Mouse (Mus musculus): ENCODE results near the gene Slc16a5.
A peak's percentile ranks its signal among the peaks of the same experiment; 100 is the strongest.

- no peak for TF ChIP-seq CTCF (conservative IDR thresholded peaks at IDR 0.05; ENCODE audit: insufficient read depth, insufficient read length, low read depth, low read length)
- TF ChIP-seq POLR2A (IDR thresholded peaks at IDR 0.05; ENCODE audit: low read depth, low read length): peak; percentile 27
Observed at GRCm38 (mm10) chr11:115475025-115475757, 12.9 kb downstream of the Slc16a5 start, which contains the start of gene Armc7.
